Mouse (Mus musculus) hematopoietic stem cell, adult 5-6 weeks (primary cell): Measurements from ENCODE around the gene Vsir. TPM values are rescaled to one million over a fixed set of nuclear protein-coding genes. Genes with fewer than 3 reads are reported as not detected.

Source experiments
- ATAC-seq, 2 experiments: fragments of 125-278 bp in 1 of 2; replicated peaks in 1 of 2; 2 replicates each; pipeline ENCODE4 v1.8.0; 2016 to 2017; ENCODE audit warnings: inconsistent platforms in 2 of 2, mild to moderate bottlenecking in 2 of 2, moderate number of reproducible peaks in 2 of 2, low read depth in 1 of 2, moderate TSS enrichment in 1 of 2; ENCODE audit not compliant: low FRiP score in 2 of 2, poor library complexity in 2 of 2, severe bottlenecking in 2 of 2, insufficient read depth in 1 of 2, low TSS enrichment in 1 of 2
- total RNA-seq: library from RNA; stranded (forward); fragments of 172-1452, 232-1000 nt; gene quantifications from 2 replicates; pipeline ENCODE4 v1.2.3, GENCODE M21; 2017

Vsir gene
- 50.2 and 83.1 TPM in 2 replicates for total RNA-seq

- peak; percentile 54 to 55 for ATAC-seq
Observed at GRCm38 (mm10) chr10:60346701-60347405, at the start of gene Vsir. TSS of gene Vsir (plus strand) at chr10:60346851.

- ATAC-seq: no peak
Observed at GRCm38 (mm10) chr10:60299636-60300035, 47.0 kb upstream of the Vsir start.

- no peak for ATAC-seq
Observed at GRCm38 (mm10) chr10:60303419-60303818, 43.2 kb upstream of the Vsir start.

- peak; percentile 70 to 75 for ATAC-seq
Observed at GRCm38 (mm10) chr10:60304854-60305628, 41.6 kb upstream of the Vsir start.

- ATAC-seq: no peak
Observed at GRCm38 (mm10) chr10:60310629-60311028, 36.0 kb upstream of the Vsir start.

- ATAC-seq: no peak
Observed at GRCm38 (mm10) chr10:60313606-60314005, 33.0 kb upstream of the Vsir start.

- ATAC-seq: no peak
Observed at GRCm38 (mm10) chr10:60316166-60316565, 30.5 kb upstream of the Vsir start.

GRCm38 (mm10) chr10:60328963-60329650, 17.5 kb upstream of the Vsir start:
- ATAC-seq: peak in 1 of 2 experiments; percentile 52; a peak in 1 of 4 replicates

- no peak for ATAC-seq
Observed at GRCm38 (mm10) chr10:60334583-60334982, 12.1 kb upstream of the Vsir start.

GRCm38 (mm10) chr10:60335021-60335420, 11.6 kb upstream of the Vsir start:
- no peak for ATAC-seq

- peak; percentile 24 to 40; a peak in 2 of 4 replicates for ATAC-seq
Observed at GRCm38 (mm10) chr10:60341528-60341927, 5.1 kb upstream of the Vsir start.

GRCm38 (mm10) chr10:60344111-60344510, 2.5 kb upstream of the Vsir start:
- peak; percentile 73 to 79 for ATAC-seq

GRCm38 (mm10) chr10:60346056-60346455, 595 bp upstream of the Vsir start:
- ATAC-seq: no peak

GRCm38 (mm10) chr10:60347768-60348610, 1.3 kb downstream of the Vsir start:
- ATAC-seq: no peak

- peak; percentile 15 to 19; a peak in 2 of 4 replicates for ATAC-seq
Observed at GRCm38 (mm10) chr10:60349056-60349455, 2.4 kb downstream of the Vsir start.

GRCm38 (mm10) chr10:60349644-60350043, 3.0 kb downstream of the Vsir start:
- no peak for ATAC-seq

- ATAC-seq: no peak
Observed at GRCm38 (mm10) chr10:60350077-60350804, 3.6 kb downstream of the Vsir start.
